Mouse (Mus musculus): Measurements from ENCODE around the gene Ago3.

The Ago3 gene

DNA sequence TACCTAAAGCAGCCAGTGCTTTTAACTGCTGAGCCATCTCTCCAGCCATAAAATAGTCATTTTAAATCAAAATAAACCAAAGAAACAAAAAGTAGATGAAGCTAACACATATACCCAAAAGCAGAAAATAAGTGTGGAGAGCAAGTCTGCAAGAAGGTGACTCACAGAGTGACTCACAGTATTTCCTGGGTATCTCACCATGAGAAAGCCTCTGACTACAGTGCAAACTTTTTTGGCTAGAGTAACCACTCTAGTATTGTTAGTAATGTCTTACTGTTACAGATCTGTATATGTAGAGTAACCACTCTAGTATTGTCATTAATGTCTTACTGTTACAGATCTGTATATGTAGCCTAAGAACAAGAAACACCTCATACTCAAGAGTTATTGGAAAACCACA lies 13.6 kb downstream of the Ago3 start:
- no peak for DNase-seq (ENCODE audit: low spot score)

DNA sequence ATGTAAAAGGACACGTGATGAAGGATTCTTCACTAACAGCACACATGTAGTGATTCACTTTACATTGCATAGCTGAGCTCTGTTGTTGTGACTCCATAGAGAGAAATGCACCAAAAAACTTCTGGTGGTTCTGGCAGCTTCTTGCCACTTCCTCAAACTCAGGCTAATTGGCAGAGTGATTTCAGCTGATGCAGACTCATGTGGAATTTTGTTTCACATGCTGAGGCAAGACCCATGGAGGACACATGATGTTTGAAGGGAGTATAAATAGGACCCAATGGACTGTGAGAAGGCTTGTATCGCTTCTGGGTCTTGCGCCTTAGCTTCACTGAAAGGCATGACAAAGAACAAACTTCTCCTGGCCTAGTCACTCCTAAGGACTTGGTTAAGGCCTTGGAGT lies 16.8 kb downstream of the Ago3 start:
- no peak for DNase-seq (ENCODE audit: low spot score)

- no peak for DNase-seq (ENCODE audit: low spot score)
Observed at GRCm38 (mm10) chr4:126371497-126371896, 57.9 kb downstream of the Ago3 start.

GRCm38 (mm10) chr4:126360069-126360468 lies 69.3 kb downstream of the Ago3 start:
- no peak for DNase-seq (ENCODE audit: low spot score)

- DNase-seq (ENCODE audit: low spot score) = peak; percentile 36
Observed at GRCm38 (mm10) chr4:126343451-126343850, 85.9 kb downstream of the Ago3 start.

GRCm38 (mm10) chr4:126339461-126339860 lies 89.9 kb downstream of the Ago3 start:
- DNase-seq (ENCODE audit: low spot score) = no peak

DNA sequence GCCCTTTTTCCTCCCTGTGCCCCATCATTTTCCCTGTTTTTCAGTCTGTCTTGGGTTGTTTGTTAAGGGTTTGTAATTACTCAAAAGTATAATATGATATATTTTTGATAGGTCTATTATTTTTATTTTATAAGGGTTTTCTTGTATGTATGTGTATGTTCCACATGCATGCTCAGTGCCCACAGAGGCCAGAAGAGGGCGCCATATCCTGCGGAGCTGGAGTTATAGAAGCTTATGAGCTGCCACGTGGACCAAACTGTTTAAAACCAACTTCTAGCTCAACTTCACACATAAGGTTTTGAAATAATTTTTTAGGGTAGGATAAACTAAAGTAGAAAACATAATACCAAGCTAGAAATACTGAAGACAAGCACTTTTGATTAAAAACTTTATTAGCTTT lies 97.0 kb downstream of the Ago3 start:
- no peak for DNase-seq (ENCODE audit: low spot score)

GRCm38 (mm10) chr4:126331751-126332150 lies 97.6 kb downstream of the Ago3 start:
- no peak for DNase-seq (ENCODE audit: low spot score)

- DNase-seq (ENCODE audit: low spot score) = no peak
Observed at GRCm38 (mm10) chr4:126330295-126330694, 99.1 kb downstream of the Ago3 start.

DNA sequence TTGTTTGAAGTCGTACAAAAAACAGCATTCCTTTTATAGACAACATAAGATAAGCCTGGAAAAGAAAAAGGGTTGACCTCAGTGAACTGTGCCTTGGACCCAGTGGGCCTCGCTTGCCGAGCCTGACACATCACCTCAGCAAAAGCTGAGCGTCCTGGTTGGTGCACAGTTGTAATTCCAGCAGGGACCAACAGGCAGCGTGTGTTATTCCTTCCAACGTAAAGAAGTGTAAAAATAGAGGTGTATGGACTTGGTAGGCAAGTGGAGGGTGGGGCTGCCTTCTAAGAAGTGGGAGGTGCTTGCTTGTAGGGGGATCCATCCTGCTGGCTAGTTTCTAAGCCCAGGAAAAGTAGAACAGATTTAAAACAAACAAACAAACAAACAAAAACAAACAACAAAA lies 103.3 kb downstream of the Ago3 start:
- no peak for DNase-seq (ENCODE audit: low spot score)

- DNase-seq (ENCODE audit: low spot score) = no peak
Observed at GRCm38 (mm10) chr4:126325281-126325861, 104.0 kb downstream of the Ago3 start, which contains the start of gene Tekt2. TSS of gene Tekt2 (minus strand) at chr4:126325688.

- DNase-seq (ENCODE audit: low spot score) = no peak
Observed at GRCm38 (mm10) chr4:126324861-126325260, 104.5 kb downstream of the Ago3 start.

DNA sequence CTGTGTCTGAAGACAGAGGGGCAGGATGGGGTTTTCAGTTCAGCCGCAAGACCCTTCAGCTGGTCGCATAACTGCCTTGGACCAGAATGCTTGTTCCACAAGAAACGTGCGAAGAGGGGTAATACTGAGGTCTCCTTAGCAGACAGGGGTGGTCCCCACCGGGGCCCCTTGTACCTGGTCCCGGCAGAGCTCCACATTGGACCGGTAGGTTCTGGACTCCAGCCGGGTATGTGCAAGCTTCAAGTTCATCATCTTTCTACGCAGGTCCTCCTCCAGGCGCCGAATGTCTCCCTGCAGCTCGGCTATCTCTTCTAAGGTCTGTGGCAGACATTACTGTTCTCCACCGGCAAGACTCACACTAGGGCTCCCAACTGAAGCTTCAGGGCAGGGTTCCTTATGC lies 106.7 kb downstream of the Ago3 start:
- no peak for DNase-seq (ENCODE audit: low spot score)

DNA sequence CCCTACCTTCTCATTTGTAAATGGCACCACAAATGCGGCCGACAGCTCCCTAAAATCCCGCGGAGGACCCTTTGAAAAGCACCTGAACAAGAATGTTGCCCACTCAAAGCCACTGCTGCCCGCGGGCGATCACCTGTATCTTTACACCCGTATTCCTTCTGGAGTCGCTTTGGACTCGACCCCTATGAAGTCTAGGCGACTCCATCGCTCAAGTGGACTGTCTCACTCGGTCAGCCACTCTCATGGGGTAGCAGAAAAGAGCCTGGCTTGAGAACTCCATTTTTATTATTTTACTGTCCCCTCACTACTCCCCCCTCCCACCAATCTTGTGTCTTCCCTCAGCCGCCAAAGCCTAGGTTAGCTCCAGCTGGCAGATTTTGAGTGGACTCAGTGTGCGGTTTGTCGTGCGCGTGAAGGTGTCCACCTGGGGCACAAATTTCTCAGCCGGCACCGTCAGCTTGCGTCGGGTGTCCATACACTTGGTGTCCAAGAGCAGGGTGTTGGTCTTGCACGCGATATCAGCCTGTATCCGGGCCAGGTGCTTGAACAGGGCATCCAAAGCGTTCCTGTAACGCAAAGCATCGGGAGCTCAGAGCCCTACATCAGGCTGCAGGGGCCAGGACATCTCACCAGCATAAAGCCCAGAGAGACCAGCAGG lies 107.4 kb downstream of the Ago3 start:
- DNase-seq (ENCODE audit: low spot score) = no peak

DNA sequence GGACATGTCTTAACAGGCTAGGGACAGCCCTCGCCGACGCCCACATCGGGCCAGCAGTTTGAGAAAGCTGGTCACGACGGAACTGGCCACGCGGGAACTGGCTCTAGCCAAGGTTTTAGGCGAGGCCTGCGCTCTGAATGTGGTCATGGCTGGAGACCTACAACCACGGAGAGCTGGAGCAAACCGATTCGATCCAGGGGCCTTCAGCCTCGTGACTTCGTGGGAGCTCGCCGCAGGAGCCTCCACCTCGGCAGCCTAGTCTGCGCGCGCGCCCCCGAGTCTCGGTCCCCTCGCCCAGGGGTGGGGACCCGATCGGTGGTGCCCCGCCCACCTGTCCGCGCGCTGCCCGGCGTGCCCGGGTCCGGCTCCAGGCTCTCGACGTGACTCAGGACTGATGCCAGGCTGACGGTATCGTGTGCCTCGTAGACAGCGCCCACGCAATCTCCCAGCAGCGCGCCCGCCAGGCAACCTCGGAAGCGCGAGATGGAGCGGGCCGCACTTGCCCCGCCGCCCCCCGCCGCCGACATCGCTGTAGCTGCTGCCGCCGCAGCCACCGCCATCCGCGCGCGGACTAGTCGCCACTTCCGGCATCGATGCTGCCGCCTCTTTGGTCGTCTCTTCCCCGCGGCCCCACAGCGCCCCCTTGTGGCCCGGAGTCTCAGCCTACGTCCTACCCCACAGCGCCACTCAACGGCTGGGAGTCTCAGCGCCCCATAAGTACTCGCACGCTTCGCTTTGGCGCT lies 108.1 kb downstream of the Ago3 start, which contains the start of gene Adprhl2:
Adprhl2 (minus strand) TSS at position 593 of the 743 bp plus-strand sequence.
- DNase-seq (ENCODE audit: low spot score) = peak; percentile 95

GRCm38 (mm10) chr4:126319806-126320205 lies 109.5 kb downstream of the Ago3 start:
- peak; percentile 65 for DNase-seq (ENCODE audit: low spot score)

DNA sequence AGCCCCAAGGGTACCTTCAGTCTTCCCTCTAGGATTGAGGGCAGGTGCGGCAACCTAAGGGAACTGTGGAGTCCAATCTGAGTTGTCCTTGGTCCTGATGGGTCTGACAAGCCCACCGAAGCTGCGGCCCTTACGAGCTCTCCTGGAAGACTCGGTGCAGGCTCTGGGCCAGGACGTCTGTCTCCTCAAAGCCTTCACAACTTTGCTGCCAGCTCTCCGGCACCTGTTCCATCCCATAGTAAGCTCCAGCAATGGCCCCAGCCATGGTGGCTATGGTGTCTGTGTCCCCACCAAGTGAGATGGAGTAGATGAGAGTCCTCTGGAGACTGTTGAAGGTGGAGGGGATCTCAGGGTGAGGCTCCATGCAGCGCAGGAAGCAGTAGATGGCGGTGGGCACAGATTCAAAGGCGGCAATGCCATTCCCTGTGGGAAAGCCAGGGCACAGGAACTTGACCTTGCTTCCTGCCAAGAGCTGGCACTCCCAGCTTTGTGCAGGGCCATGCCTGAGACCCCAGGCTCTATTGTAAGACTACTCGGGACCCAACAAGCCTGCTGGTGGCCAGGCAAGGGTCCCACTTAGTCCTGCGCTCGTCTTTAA lies 112.8 kb downstream of the Ago3 start:
- no peak for DNase-seq (ENCODE audit: low spot score)

DNA sequence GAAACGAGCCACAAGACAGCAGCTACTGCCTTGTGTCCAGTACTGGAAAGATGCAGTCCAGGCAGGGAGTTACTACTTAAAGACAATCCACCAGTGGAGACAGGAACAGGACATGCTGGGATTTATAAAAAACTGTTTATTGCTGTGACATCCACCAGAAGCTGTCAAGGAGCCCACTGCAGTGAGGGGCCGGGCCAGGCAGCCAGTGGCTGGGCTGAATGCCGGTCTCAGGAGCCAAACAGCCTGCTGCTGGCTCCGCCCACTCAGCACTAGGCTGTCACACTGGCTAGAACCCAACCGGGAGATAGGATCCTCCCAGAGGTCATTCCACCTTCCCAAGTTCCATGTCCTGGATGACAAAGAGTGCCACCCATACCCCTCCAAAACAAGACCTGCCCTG lies 113.4 kb downstream of the Ago3 start:
- DNase-seq (ENCODE audit: low spot score) = no peak

DNA sequence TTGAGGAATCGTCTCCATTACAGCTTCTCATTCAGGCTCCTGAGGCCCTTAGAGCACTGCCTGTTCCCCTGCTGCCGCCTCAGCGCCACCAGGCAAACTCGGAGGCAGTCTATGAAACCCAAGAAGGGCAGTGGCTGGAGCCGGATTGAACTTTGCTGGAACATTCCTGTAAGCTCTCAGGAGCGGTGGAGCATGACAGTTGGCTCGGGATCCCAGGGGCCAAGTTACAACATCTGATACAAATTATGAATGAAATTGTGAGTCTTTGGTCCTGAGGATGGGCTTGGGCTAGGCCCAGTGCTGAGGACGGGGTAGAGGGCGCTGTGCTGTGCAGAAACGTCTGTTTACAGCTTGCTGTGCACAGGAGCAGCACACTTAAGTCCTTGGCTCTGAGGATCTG lies 115.0 kb downstream of the Ago3 start:
- no peak for DNase-seq (ENCODE audit: low spot score)

- DNase-seq (ENCODE audit: low spot score) = no peak
Observed at GRCm38 (mm10) chr4:126313202-126313601, 116.2 kb downstream of the Ago3 start.

DNA sequence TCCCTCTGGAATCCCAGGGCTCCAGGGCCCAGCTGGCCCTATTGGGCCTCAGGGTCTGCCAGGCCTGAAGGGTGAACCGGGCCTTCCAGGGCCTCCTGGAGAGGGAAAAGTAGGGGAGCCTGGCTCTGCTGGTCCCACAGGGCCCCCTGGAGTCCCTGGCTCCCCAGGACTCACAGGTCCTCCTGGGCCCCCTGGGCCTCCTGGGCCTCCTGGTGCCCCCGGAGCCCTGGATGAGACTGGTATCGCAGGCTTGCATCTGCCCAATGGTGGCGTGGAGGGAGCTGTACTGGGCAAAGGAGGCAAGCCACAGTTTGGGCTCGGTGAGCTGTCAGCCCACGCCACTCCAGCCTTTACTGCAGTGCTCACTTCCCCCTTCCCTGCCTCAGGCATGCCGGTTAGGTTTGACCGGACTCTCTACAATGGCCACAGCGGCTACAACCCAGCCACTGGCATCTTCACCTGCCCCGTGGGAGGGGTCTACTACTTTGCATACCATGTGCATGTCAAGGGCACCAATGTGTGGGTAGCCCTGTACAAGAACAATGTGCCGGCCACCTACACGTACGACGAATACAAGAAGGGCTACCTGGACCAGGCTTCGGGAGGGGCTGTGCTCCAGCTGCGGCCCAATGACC lies 117.7 kb downstream of the Ago3 start:
- no peak for DNase-seq (ENCODE audit: low spot score)

DNA sequence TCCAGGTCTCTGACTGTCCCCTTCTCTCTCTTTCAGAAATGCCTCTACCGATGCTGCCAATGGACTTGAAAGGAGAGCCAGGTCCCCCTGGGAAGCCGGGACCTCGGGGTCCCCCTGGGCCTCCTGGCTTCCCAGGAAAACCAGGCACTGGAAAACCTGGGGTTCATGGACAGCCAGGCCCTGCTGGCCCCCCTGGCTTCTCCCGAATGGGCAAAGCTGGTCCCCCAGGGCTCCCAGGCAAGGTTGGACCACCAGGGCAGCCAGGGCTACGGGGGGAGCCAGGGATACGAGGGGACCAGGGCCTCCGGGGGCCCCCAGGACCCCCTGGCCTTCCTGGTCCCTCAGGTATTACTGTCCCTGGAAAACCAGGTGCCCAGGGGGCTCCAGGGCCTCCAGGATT lies 119.0 kb downstream of the Ago3 start:
- no peak for DNase-seq (ENCODE audit: low spot score)
